Mouse (Mus musculus): ENCODE results near the gene Cep78.

- TF ChIP-seq CTCF (IDR thresholded peaks at IDR 0.05; ENCODE audit: borderline replicate concordance, extremely low read depth, insufficient read depth, insufficient read length), result no peak
- TF ChIP-seq POLR2A (IDR thresholded peaks at IDR 0.05; ENCODE audit: borderline replicate concordance, extremely low read depth, insufficient read depth, insufficient read length, poor library complexity, severe bottlenecking), result no peak
Observed at GRCm38 (mm10) chr19:16009746-16010337, 25.1 kb upstream of the Cep78 start.

Measured in brain, embryonic 14.5 days (tissue).